Mouse (Mus musculus) bone marrow, adult 2 months (tissue): ENCODE results near the gene Ugt1a6a. TPM values are rescaled to one million over a fixed set of nuclear protein-coding genes. Genes with fewer than 3 reads are reported as not detected.

Experiments
- H3K27ac ChIP-seq: fragments of 200-500 bp; 2 replicates; pipeline ENCODE4 v1.5.1; 2012; ENCODE audit warnings: low read depth, mild to moderate bottlenecking, control low read depth, inconsistent platforms, low read length; ENCODE audit not compliant: control insufficient read depth, poor library complexity, insufficient read depth
- H3K4me1 ChIP-seq: fragments of 200-500 bp; 2 replicates; pipeline ENCODE4 v1.6.1; 2011; ENCODE audit warnings: low read length; ENCODE audit not compliant: control insufficient read depth, insufficient read depth
- H3K4me3 ChIP-seq: fragments of 200-500 bp; replicated peaks from 2 replicates; pipeline ENCODE3; 2011; ENCODE audit warnings: mild to moderate bottlenecking, low read depth, low read length, control low read depth; ENCODE audit not compliant: control insufficient read depth
- CTCF ChIP-seq: fragments of 200-500 bp; IDR thresholded peaks from 2 replicates; pipeline ENCODE4 v1.5.1; 2011; ENCODE audit warnings: low read length, control low read depth; ENCODE audit not compliant: control insufficient read depth, insufficient read depth
- POLR2A ChIP-seq: fragments of 200-500 bp; IDR thresholded peaks from 2 replicates; pipeline ENCODE4 v1.6.1; 2011; ENCODE audit warnings: low read depth, mild to moderate bottlenecking, control low read depth, low read length, borderline replicate concordance; ENCODE audit not compliant: control insufficient read depth
- WGBS: fragments of 180-500 bp; shearing (Covaris S2); methylation state at CpG from one replicate; pipeline ENCODE4 v1.1.7; 2018; 5-methylcytosine and 5-hydroxymethylcytosine counted together
- polyA plus RNA-seq: library from polyadenylated mRNA; stranded (reverse); fragments of >200 nt; gene quantifications from 2 replicates; pipeline ENCODE4 v1.2.4, GENCODE M21; 2011; ENCODE audit warnings: low replicate concordance; ENCODE audit not compliant: missing spikeins, insufficient read depth, insufficient read length

Gene Ugt1a6a
- polyA plus RNA-seq, 1 experiment = not detected

- WGBS = 78% methylated on average over 7 of the region's 7 CpGs
- H3K4me3 ChIP-seq = no peak overlapping the region
- peak overlapping the region; percentile 12 for H3K27ac ChIP-seq
- H3K4me1 ChIP-seq = peaks cover 21% of the 10 kb centered on the region
- TF ChIP-seq CTCF (no peak), POLR2A (no peak)
Observed at GRCm38 (mm10) chr1:88261706-88262105, 127.1 kb downstream of the Ugt1a6a start.

GRCm38 (mm10) chr1:88262255-88262654 lies 127.6 kb downstream of the Ugt1a6a start:
- TF ChIP-seq CTCF = no peak
- no peak for TF ChIP-seq POLR2A
- 40% methylated on average over 4 of the region's 4 CpGs for WGBS
- Histone ChIP-seq H3K4me3 (no peak overlapping the region), H3K27ac (no peak overlapping the region; the same call in 1 of the 2 replicates), H3K4me1 (peaks cover 21% of the 10 kb centered on the region)

GRCm38 (mm10) chr1:88262961-88263360 lies 128.4 kb downstream of the Ugt1a6a start:
- no peak overlapping the region for H3K27ac ChIP-seq
- no peak overlapping the region for H3K4me3 ChIP-seq
- WGBS = 67% methylated on average over 6 of the region's 6 CpGs
- TF ChIP-seq POLR2A = no peak
- TF ChIP-seq CTCF = no peak
- H3K4me1 ChIP-seq = peaks cover 21% of the 10 kb centered on the region

- Histone ChIP-seq H3K4me3 (no peak overlapping the region), H3K4me1 (peaks cover 21% of the 10 kb centered on the region), H3K27ac (no peak overlapping the region)
- TF ChIP-seq POLR2A = no peak
- no peak for TF ChIP-seq CTCF
- 86% methylated on average over 5 of the region's 5 CpGs for WGBS
Observed at GRCm38 (mm10) chr1:88263778-88264177, 129.2 kb downstream of the Ugt1a6a start.

DNA sequence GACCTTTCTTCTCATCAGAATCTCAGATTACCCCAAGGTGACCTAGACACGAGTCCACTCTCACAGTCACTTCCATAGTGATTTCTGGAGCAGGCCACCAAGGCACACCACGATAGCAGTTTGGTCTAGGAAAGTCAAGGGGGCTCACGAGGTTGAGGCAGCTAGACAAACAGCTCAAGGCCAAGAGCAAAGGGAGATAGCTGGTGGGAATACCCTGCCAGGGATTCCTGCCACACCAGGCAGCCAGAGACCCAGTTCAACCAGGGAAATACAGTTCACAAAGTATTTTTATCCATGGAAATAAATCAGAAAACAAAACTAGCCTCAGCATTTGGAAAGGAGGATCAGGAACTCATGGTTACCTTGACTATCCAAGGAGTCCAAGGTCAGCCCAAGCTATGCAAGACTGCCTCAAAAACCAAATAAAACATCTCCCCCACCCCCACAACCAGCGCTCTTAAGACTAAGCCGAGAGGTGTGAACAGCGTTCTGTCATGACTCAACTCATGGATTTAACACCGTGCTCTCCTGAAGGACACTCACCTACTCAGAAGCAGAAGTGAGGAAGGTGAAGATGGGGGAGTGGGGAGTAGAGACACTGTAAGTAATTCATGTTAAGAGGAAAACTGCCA lies 129.7 kb downstream of the Ugt1a6a start:
- WGBS = 86% methylated on average over 7 of the region's 7 CpGs

GRCm38 (mm10) chr1:88264869-88265240 lies 130.2 kb downstream of the Ugt1a6a start:
- TF ChIP-seq POLR2A (no peak), CTCF (no peak)
- no peak overlapping the region for H3K27ac ChIP-seq
- 73% methylated on average over 4 of the region's 4 CpGs for WGBS
- no peak overlapping the region for H3K4me3 ChIP-seq
- H3K4me1 ChIP-seq = peaks cover 14% of the 10 kb centered on the region

More for the DNA sequence above, 129.7 kb downstream of the Ugt1a6a start:
- Histone ChIP-seq H3K27ac (no peak overlapping the region), H3K4me1 (peaks cover 18% of the 10 kb centered on the region), H3K4me3 (no peak overlapping the region)
- TF ChIP-seq POLR2A (no peak), CTCF (no peak)

GRCm38 (mm10) chr1:88266123-88266522 lies 131.5 kb downstream of the Ugt1a6a start:
- Histone ChIP-seq H3K4me1 (peaks cover 9% of the 10 kb centered on the region), H3K27ac (no peak overlapping the region), H3K4me3 (no peak overlapping the region)
- 87% methylated on average over 13 of the region's 13 CpGs for WGBS
- no peak for TF ChIP-seq CTCF

DNA sequence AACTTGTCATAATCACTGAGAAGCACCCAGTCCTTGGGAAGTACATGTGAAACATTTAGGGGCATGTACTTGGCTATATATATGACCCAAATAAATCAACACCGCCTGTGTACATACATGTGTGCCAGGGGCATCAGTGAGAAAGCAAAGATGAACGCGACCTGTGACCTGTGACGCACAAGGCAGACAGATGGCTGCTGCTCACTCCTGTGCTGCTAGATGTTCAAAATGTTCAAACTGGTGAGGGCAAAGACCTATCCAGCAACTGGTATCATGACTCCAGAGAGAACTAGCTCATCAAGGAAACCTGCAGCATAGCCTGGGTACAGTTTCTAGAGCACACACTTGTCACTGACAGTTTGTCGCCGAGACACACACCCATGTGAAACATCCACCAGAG lies 132.9 kb downstream of the Ugt1a6a start:
- H3K4me1 ChIP-seq = peaks cover 5% of the 10 kb centered on the region
- TF ChIP-seq CTCF (no peak), POLR2A (no peak)
- H3K4me3 ChIP-seq = no peak overlapping the region
- no peak overlapping the region for H3K27ac ChIP-seq
- 89% methylated on average over 6 of the region's 6 CpGs for WGBS

DNA sequence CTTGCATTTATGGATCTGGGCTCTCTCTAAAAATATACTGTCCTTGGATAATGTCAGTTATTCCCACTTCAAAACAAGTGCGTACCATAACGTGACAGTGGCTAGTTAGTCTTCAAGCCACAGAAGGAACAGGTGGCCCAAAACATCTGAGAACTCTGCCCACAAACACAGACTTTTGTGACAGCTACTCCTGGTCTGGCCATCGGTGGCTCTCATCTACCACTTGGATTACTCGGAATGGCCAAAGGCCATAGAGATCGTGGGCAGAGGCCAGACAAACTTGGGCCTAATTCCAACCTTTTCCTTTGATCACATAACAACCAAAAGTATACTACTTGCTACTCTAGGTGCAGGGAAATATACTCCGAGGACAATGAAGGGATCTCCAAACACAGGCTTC lies 133.5 kb downstream of the Ugt1a6a start:
- Histone ChIP-seq H3K4me1 (peaks cover 5% of the 10 kb centered on the region), H3K27ac (no peak overlapping the region), H3K4me3 (no peak overlapping the region)
- TF ChIP-seq POLR2A (no peak), CTCF (no peak)
- 81% methylated on average over 6 of the region's 6 CpGs for WGBS

Other genes starting within 250 kb of the Ugt1a6a start
- 4.0 and 4.6 TPM in 2 replicates for gene Usp40, start 126.3 kb upstream of the Ugt1a6a start, polyA plus RNA-seq
- not detected in 2 replicates for gene Ugt1a10, start 79.4 kb upstream of the Ugt1a6a start, polyA plus RNA-seq
- gene Ugt1a9, start 64.0 kb upstream of the Ugt1a6a start, polyA plus RNA-seq = not detected in 2 replicates
- not detected in 2 replicates for gene Ugt1a8, start 47.0 kb upstream of the Ugt1a6a start, polyA plus RNA-seq
- 3.8 TPM in 1 of 2 replicates, not detected in the other for gene Ugt1a7c, start 39.7 kb upstream of the Ugt1a6a start, polyA plus RNA-seq
- 1.1 and 6.5 TPM in 2 replicates for gene Ugt1a6b, start 31.6 kb upstream of the Ugt1a6a start, polyA plus RNA-seq
- 4.0 TPM in 1 of 2 replicates, not detected in the other for gene Ugt1a5, start 31.2 kb downstream of the Ugt1a6a start, polyA plus RNA-seq
- 5.8 and 6.3 TPM in 2 replicates for gene Ugt1a2, start 65.8 kb downstream of the Ugt1a6a start, polyA plus RNA-seq
- gene Dnajb3, start 71.0 kb downstream of the Ugt1a6a start, polyA plus RNA-seq = 10.2 and 12.8 TPM in 2 replicates
- 1.8 TPM in 1 of 2 replicates, not detected in the other for gene Ugt1a1, start 77.2 kb downstream of the Ugt1a6a start, polyA plus RNA-seq
- 3.9 and 4.5 TPM in 2 replicates for gene Mroh2a, start 92.2 kb downstream of the Ugt1a6a start, polyA plus RNA-seq
- 66.8 and 135 TPM in 2 replicates for gene Hjurp, start 142.8 kb downstream of the Ugt1a6a start, polyA plus RNA-seq
- not detected in 2 replicates for gene Trpm8, start 142.9 kb downstream of the Ugt1a6a start, polyA plus RNA-seq